Mouse (Mus musculus) G1E (cell line): ENCODE measurements at regions not wholly inside any gene's neighbourhood (a gene's known extent, or its start where the extent isn't known, plus 50 kb on each side); places are given as distances from the start of the nearest gene placed in this dataset.
A peak's percentile ranks its signal among the peaks of the same experiment; 100 is the strongest.

Experiments used
- ATAC-seq: 2 replicates; pipeline ENCODE4 v1.8.0; 2016; ENCODE audit warnings: mild to moderate bottlenecking; ENCODE audit not compliant: insufficient number of reproducible peaks, poor library complexity, low FRiP score, severe bottlenecking; ENCODE audit errors: extremely low read depth
- DNase-seq: peaks from one replicate; pipeline ENCODE4 v3.0.0; 2012; ENCODE audit warnings: low spot score
- H3K27me3 ChIP-seq: 2 replicates; pipeline ENCODE4 v1.6.1; 2012; ENCODE audit warnings: mild to moderate bottlenecking, low read length, inconsistent platforms; ENCODE audit not compliant: insufficient read depth
- H3K36me3 ChIP-seq: replicated peaks from 2 replicates; pipeline ENCODE3; 2012; ENCODE audit warnings: mild to moderate bottlenecking, inconsistent platforms
- H3K4me1 ChIP-seq: 2 replicates; pipeline ENCODE4 v1.6.1; 2012; ENCODE audit warnings: low read depth, low read length, inconsistent platforms, mixed read lengths; ENCODE audit not compliant: insufficient read depth
- H3K4me3 ChIP-seq: 2 replicates; pipeline ENCODE4 v1.5.1; 2012; ENCODE audit warnings: low read depth, mild to moderate bottlenecking, inconsistent platforms, low read length, moderate library complexity, mixed read lengths
- H3K9me3 ChIP-seq: replicated peaks from 2 replicates; pipeline ENCODE4 v1.6.1; 2012; ENCODE audit warnings: inconsistent platforms
- CTCF ChIP-seq: IDR thresholded peaks from 2 replicates; pipeline ENCODE4 v1.5.1; 2012; ENCODE audit warnings: low read depth, low read length, inconsistent platforms, mixed read lengths
- GATA1 ChIP-seq: IDR thresholded peaks from 2 replicates; pipeline ENCODE4 v1.6.1; 2012; ENCODE audit warnings: borderline replicate concordance, low read length, inconsistent platforms, mixed read lengths
- GATA2 ChIP-seq: IDR thresholded peaks from 2 replicates; pipeline ENCODE4 v1.6.1; 2012; ENCODE audit warnings: low read depth, low read length, inconsistent platforms, borderline replicate concordance
- POLR2AphosphoS5 ChIP-seq: IDR thresholded peaks from 2 replicates; pipeline ENCODE4 v1.6.1; 2012; ENCODE audit warnings: low read depth, low read length, inconsistent platforms; ENCODE audit not compliant: insufficient replicate concordance
- TAL1 ChIP-seq: conservative IDR thresholded peaks from 2 replicates; pipeline ENCODE4 v1.6.1; 2012; ENCODE audit warnings: low read depth, low read length, inconsistent platforms, mixed read lengths

DNA sequence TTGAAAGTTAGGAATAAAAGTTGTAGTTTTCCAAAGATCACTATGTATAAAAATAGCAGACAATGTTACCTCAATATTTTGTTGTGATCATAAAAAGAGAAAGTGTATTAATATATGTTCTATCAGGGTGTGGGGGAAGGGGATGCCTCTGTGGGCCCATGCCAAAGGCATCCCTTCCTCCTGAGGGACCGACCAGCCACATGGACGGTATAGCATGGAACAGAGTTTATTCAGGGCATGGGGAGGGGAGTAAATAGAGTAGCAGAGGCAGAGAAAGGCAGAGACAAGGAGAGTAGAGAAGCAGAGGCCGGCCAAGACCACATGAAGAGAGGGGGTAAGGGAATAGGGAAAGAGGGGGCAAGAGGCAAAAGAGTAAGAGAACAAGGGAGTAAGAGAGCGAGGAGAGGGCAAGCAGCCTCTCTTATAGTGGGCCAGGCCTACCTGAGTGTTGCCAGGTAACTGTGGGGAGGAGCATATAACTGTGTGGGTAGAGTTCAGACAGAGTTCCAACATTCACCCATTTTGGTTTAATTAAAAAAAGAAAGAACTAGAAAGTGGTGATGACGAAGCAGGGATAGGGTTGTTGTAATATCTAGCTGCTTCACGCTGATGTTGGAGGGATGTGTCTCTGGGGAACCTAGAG is 131.7 kb upstream of the Klf6 start:
- Histone ChIP-seq H3K4me1 (no peaks in the 10 kb centered on the region), H3K27me3 (no peaks in the 10 kb centered on the region), H3K4me3 (no peak overlapping the region), H3K9me3 (no peaks in the 10 kb centered on the region), H3K36me3 (no peaks in the 10 kb centered on the region)
- TF ChIP-seq CTCF = no peak
- no peak for TF ChIP-seq GATA1
- TF ChIP-seq POLR2AphosphoS5 = no peak
- TF ChIP-seq GATA2 = no peak
- no peak for TF ChIP-seq TAL1
- no peak for ATAC-seq
- no peak for DNase-seq

DNA sequence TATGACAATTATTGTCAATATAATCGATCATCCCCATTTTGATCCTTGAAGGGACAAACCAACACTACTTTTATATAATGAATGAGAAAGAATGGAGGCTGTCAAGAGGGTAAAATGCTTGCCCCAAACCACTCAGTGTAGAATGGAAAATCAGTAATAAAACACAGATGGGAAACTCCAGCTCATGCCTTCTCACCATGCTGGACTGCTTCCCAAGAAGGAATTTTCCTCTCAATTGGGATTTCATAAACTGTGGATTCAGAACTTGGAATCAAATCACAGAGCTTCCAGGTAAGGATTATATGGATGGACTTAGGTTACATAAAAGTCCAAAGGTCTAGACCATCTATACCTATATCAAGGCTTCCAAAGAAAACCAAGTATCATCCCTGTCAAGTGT is 129.1 kb upstream of the Klf6 start:
- ATAC-seq = no peak
- no peaks in the 10 kb centered on the region for H3K9me3 ChIP-seq
- DNase-seq = no peak
- H3K4me3 ChIP-seq = no peak overlapping the region
- peaks cover 22% of the 10 kb centered on the region for H3K4me1 ChIP-seq
- TF ChIP-seq GATA1 (no peak), CTCF (no peak), POLR2AphosphoS5 (no peak), TAL1 (no peak), GATA2 (no peak)
- no peaks in the 10 kb centered on the region for H3K27me3 ChIP-seq
- no peaks in the 10 kb centered on the region for H3K36me3 ChIP-seq

DNA sequence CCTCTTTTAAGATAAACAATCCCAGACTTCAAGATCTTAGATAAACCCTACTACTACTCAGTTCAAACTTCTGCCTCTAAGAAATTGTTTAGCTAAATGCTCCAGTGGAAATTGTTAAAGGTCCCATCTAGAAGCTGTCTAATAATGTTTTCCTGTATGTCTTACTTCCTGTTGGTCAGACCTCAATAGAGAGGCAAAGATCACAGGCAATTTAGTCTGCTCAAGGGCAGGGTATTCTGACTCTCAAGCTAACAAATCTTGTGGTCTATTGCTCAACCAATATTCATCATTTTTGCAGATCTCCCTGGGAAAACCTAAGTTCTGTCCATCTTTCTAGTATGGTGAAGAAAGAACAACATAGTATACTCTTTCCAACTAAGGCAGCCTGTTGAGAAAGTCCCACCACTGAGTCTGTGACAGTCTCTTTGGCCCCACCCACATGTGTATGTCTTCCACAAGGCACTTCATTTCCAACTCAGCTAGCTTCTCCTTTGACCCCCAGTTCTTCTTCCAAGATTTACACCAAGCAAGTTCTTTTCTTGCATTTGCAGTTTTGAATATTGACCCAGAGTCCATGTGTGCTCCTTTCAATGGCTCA is 126.2 kb upstream of the Klf6 start:
- H3K4me1 ChIP-seq = peaks cover 24% of the 10 kb centered on the region
- no peak for ATAC-seq
- DNase-seq = no peak

DNA sequence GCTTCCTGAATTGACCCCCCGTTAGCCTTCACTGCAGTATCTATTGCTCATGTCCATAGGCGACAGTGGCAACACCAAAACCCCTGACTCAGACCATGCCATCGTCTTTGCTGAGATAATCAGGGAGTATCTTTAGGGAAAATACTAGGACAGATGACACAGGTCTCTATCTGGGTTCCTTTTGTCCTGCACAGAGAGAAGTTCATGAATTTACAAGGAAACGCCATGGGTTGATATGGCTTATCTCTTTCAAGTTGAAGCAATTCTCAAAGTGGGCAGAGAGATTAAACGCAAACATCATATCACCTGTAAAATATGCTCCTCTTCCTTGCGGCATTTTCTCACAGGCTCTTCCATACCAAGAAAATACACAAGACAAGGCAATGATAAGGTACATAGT is 124.8 kb upstream of the Klf6 start:
- Histone ChIP-seq H3K4me3 (no peak overlapping the region), H3K9me3 (no peaks in the 10 kb centered on the region), H3K27me3 (no peaks in the 10 kb centered on the region), H3K36me3 (no peaks in the 10 kb centered on the region), H3K4me1 (peaks cover 24% of the 10 kb centered on the region)
- peak; percentile 49; the same call in 1 of the 2 replicates for TF ChIP-seq TAL1
- no peak for TF ChIP-seq GATA1
- DNase-seq (no peak), ATAC-seq (peak; percentile 85)

More for the DNA sequence above, 126.2 kb upstream of the Klf6 start:
- H3K4me3 ChIP-seq = no peak overlapping the region
- TF ChIP-seq GATA1 = no peak
- TF ChIP-seq TAL1 = no peak
- TF ChIP-seq GATA2 = no peak
- TF ChIP-seq POLR2AphosphoS5 = no peak
- TF ChIP-seq CTCF = no peak
- H3K27me3 ChIP-seq = no peaks in the 10 kb centered on the region
- no peaks in the 10 kb centered on the region for H3K9me3 ChIP-seq
- H3K36me3 ChIP-seq = no peaks in the 10 kb centered on the region

DNA sequence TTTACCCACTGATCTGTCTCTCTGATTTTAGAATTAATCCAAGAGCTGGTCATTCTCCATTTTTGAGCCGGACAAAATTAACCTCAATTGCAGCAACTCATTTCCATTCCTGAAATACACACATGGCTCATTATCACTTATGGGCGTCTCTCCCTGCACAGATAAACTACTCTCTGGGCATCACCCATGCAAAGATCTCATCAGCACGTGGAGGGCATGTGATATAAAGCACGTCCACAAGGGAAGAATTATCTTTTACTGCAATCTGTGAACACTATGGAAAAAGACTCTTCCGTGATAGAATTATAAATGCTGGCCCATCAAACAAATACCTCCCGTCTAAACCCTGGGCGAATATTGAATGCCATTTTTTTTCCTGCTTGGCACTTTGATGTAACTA is 124.1 kb upstream of the Klf6 start:
- TF ChIP-seq GATA1 = no peak
- no peak for TF ChIP-seq GATA2
- TF ChIP-seq POLR2AphosphoS5 = no peak
- no peak for TF ChIP-seq CTCF
- no peak for TF ChIP-seq TAL1
- Histone ChIP-seq H3K27me3 (no peaks in the 10 kb centered on the region), H3K4me3 (no peak overlapping the region), H3K36me3 (no peaks in the 10 kb centered on the region), H3K9me3 (no peaks in the 10 kb centered on the region), H3K4me1 (peaks cover 24% of the 10 kb centered on the region)
- no peak for DNase-seq
- no peak for ATAC-seq

DNA sequence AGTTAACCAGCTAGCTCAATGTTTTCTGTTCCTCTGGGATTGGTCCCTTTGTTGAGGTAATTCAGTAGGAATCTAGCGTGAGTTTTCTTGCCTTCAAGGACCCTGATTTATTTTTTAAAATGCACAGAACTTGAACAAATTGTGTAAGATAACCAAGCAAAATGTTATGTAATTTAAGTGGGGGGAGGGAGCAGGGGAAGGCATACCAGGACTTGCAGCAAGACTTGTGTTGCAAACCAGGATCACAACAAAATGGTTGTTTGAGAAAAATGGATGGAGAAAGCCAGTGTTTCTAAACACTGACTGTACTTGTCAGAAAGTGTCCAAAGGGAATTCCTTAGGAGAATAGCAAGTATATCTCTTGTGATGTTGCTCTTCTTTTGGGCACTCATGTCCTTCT is 120.5 kb upstream of the Klf6 start:
- DNase-seq (no peak), ATAC-seq (no peak)
- no peak for TF ChIP-seq GATA1
- TF ChIP-seq TAL1 = no peak
- TF ChIP-seq CTCF = no peak
- TF ChIP-seq POLR2AphosphoS5 = no peak
- TF ChIP-seq GATA2 = no peak
- Histone ChIP-seq H3K4me3 (no peak overlapping the region), H3K9me3 (no peaks in the 10 kb centered on the region), H3K27me3 (no peaks in the 10 kb centered on the region), H3K4me1 (peaks cover 15% of the 10 kb centered on the region), H3K36me3 (no peaks in the 10 kb centered on the region)
